Mouse (Mus musculus) liver, embryonic 13.5 days (tissue): ENCODE measurements around the gene Aldh3b3. TPM values are rescaled to one million over a fixed set of nuclear protein-coding genes. Genes with fewer than 3 reads are reported as not detected.

Experiments used
- ATAC-seq: fragments of 200-750 bp; cut with Nextera tagmentation; 2 replicates; pipeline ENCODE4 v1.8.0; 2017; ENCODE audit warnings: low read depth, mild to moderate bottlenecking, moderate number of reproducible peaks, moderate library complexity
- DNase-seq: peaks from one replicate; pipeline ENCODE4 v3.0.0; 2022
- H3K27ac ChIP-seq: fragments of 300-500 bp; sonication (generic); 2 replicates; pipeline ENCODE4 v1.5.1; 2015; ENCODE audit warnings: moderate library complexity, mild to moderate bottlenecking, inconsistent platforms
- H3K27me3 ChIP-seq: fragments of 300-500 bp; sonication (generic); 2 replicates; pipeline ENCODE4 v1.6.1; 2015; ENCODE audit warnings: mild to moderate bottlenecking, inconsistent platforms
- H3K36me3 ChIP-seq: fragments of 300-500 bp; sonication (generic); 2 replicates; pipeline ENCODE4 v1.6.1; 2015; ENCODE audit warnings: mild to moderate bottlenecking, inconsistent platforms
- H3K4me1 ChIP-seq: fragments of 300-500 bp; sonication (generic); replicated peaks from 2 replicates; pipeline ENCODE4 v1.6.1; 2015; ENCODE audit warnings: inconsistent platforms
- H3K4me2 ChIP-seq: fragments of 300-500 bp; sonication (generic); 2 replicates; pipeline ENCODE4 v1.6.1; 2015; ENCODE audit warnings: inconsistent platforms, mild to moderate bottlenecking, moderate library complexity
- H3K4me3 ChIP-seq: fragments of 300-500 bp; sonication (generic); replicated peaks from 2 replicates; pipeline ENCODE4 v1.5.1; 2015; ENCODE audit warnings: mild to moderate bottlenecking, inconsistent platforms
- H3K9ac ChIP-seq: fragments of 300-500 bp; sonication (generic); 2 replicates; pipeline ENCODE4 v1.6.1; 2015; ENCODE audit warnings: mild to moderate bottlenecking, inconsistent platforms
- H3K9me3 ChIP-seq: fragments of 300-500 bp; sonication (generic); replicated peaks from 2 replicates; pipeline ENCODE4 v1.6.1; 2016; ENCODE audit warnings: inconsistent platforms
- WGBS: fragments of 180-500 bp; shearing (Covaris S2); methylation state at CpG from one replicate; pipeline ENCODE4 v1.1.7; 2015; ENCODE audit not compliant: insufficient replicate concordance; 5-methylcytosine and 5-hydroxymethylcytosine counted together
- polyA plus RNA-seq: library from polyadenylated mRNA; unstranded; fragments of >200 nt; fragmentation: Nextera tagmentation; extraction: Ambion mirVana; gene quantifications from 2 replicates; pipeline ENCODE4 v1.2.1, GENCODE M21; 2015

The Aldh3b3 gene
- polyA plus RNA-seq, 1 experiment from 2014 or later: not detected

DNA sequence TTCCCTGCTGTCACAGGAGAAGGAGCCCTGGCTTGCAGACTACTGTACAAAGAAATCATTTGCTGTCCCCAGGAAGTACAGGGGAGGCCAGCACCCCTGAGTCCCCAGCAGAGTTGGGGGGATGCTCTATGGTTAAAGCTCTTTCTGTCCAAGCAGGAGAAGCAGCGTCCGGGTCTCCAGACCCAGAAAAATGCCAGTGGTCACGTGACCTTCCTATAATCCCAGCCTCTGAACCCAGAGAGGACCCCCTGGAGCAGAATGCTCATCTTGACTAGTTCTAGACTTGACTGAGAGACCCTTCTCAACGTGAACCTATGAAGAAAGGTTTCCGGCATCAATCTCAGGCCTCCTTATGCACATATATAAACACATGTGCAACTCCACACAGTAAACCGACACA lies 32.6 kb upstream of the Aldh3b3 start:
- no peak overlapping the region for H3K4me3 ChIP-seq
- H3K9ac ChIP-seq: no peak overlapping the region
- H3K27ac ChIP-seq: no peak overlapping the region
- no peaks in the 10 kb centered on the region for H3K9me3 ChIP-seq
- H3K36me3 ChIP-seq: no peaks in the 10 kb centered on the region
- DNase-seq (no peak), ATAC-seq (no peak)
- no peaks in the 10 kb centered on the region for H3K27me3 ChIP-seq
- H3K4me2 ChIP-seq: no peak overlapping the region
- 71% methylated on average over 6 of the region's 6 CpGs for WGBS
- peaks cover 37% of the 10 kb centered on the region for H3K4me1 ChIP-seq

DNA sequence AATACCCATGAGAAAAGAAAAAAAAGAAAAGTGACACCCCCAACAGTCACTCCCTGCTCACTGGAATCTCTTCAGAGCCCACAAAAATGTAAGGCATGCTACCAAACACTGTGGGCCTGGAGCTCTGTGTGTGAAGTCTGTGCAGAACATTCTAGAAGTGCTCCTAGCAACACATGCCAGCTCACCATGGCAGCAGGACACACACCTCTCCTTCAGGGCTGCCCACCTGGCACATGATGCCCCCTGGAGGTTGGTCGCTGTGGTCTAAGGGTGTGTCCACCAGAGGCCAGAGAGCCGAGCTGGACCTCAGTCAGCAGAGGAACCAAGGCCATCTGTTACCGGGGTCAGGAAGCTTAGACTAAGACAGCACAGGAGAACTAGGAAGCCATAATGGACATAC lies 32.2 kb upstream of the Aldh3b3 start:
- peak overlapping the region; percentile 18; the same call in 1 of the 2 replicates for H3K27ac ChIP-seq
- no peak for ATAC-seq
- no peaks in the 10 kb centered on the region for H3K27me3 ChIP-seq
- WGBS: 48% methylated on average over 3 of the region's 3 CpGs
- H3K4me2 ChIP-seq: no peak overlapping the region
- no peaks in the 10 kb centered on the region for H3K36me3 ChIP-seq
- peaks cover 37% of the 10 kb centered on the region for H3K4me1 ChIP-seq
- no peak overlapping the region for H3K4me3 ChIP-seq
- no peak for DNase-seq
- no peak overlapping the region for H3K9ac ChIP-seq
- H3K9me3 ChIP-seq: no peaks in the 10 kb centered on the region

DNA sequence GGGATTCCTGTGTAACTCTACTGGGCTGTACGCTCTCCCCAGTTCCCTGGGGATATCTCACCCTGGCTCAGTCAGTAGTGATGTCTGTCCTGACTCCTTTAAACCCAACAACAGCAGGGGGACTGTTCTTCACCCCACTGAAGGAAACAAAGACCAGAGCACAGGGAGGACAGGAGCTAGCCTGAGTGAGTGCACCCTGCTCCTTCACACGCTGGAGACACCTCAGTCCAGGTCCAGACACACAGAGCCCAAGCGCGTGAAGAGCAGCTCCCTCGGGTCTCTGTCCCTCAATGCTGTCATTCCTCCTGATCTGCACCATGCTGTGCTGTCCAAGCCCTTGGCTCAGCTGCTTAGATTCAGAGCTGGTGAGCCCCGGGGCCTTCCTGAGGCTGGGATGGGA lies 31.8 kb upstream of the Aldh3b3 start:
- 70% methylated on average over 6 of the region's 6 CpGs for whole genome bisulfite sequencing

DNA sequence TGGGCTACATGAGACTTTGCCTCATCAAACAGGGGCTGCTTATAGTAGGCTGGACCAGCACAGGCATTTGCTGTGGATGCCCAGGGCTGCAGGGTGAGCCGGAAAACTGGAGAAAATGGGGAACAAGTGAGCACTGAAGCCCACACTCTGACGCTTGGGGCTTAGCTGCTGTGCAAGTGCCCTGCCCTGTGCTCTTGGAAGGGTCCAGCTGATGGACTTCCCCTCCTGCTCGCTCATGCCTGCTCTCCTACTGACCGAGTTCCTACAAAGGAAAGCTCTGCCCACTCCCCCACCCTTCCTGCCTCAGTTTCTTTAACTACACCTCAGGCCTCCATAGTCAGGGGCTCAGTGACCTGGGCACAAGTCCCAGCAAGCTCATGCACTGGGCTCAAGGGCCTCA lies 30.5 kb upstream of the Aldh3b3 start:
- Histone ChIP-seq H3K4me2 (no peak overlapping the region), H3K9ac (no peak overlapping the region), H3K9me3 (no peaks in the 10 kb centered on the region), H3K4me1 (peaks cover 32% of the 10 kb centered on the region), H3K27me3 (no peaks in the 10 kb centered on the region), H3K27ac (no peak overlapping the region), H3K4me3 (no peak overlapping the region), H3K36me3 (no peaks in the 10 kb centered on the region)
- no peak for DNase-seq
- no peak for ATAC-seq
- WGBS: 66% methylated on average over 4 of the region's 4 CpGs

More for the DNA sequence above, 31.8 kb upstream of the Aldh3b3 start:
- Histone ChIP-seq H3K27ac (peak overlapping the region; percentile 18; the same call in 1 of the 2 replicates), H3K4me3 (no peak overlapping the region), H3K4me1 (peaks cover 37% of the 10 kb centered on the region), H3K36me3 (no peaks in the 10 kb centered on the region), H3K9ac (no peak overlapping the region), H3K9me3 (no peaks in the 10 kb centered on the region), H3K27me3 (no peaks in the 10 kb centered on the region), H3K4me2 (no peak overlapping the region)
- no peak for ATAC-seq
- no peak for DNase-seq

DNA sequence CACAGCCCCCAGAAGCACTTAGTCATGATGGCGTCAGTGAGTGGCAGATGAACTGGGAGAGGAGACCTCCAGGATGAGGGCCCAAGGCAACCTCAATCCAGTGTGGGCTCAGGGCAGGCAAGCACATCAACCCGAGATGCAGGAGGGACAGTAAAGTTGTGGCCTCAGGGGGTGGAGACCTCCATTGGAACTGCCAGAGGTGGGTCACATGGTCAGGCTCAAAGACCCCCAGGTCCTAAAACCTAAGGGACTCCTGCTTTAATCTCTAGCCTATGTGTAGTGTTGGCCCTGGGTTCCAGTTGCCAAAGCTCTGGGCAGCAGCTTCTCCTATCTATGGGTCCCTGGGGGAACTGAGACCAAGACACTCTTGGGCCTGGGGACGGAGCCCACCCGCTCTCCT lies 29.7 kb upstream of the Aldh3b3 start:
- no peak overlapping the region for H3K4me3 ChIP-seq
- no peaks in the 10 kb centered on the region for H3K9me3 ChIP-seq
- no peak for DNase-seq
- ATAC-seq: peak; percentile 5; the same call in 1 of the 2 replicates
- no peak overlapping the region for H3K4me2 ChIP-seq
- H3K27me3 ChIP-seq: no peaks in the 10 kb centered on the region
- H3K36me3 ChIP-seq: no peaks in the 10 kb centered on the region
- peaks cover 25% of the 10 kb centered on the region for H3K4me1 ChIP-seq
- WGBS: 62% methylated on average over 4 of the region's 4 CpGs
- no peak overlapping the region for H3K9ac ChIP-seq
- H3K27ac ChIP-seq: 0 out of 2 replicates have a peak overlapping the region, but pooled peaks have one; percentile 65

DNA sequence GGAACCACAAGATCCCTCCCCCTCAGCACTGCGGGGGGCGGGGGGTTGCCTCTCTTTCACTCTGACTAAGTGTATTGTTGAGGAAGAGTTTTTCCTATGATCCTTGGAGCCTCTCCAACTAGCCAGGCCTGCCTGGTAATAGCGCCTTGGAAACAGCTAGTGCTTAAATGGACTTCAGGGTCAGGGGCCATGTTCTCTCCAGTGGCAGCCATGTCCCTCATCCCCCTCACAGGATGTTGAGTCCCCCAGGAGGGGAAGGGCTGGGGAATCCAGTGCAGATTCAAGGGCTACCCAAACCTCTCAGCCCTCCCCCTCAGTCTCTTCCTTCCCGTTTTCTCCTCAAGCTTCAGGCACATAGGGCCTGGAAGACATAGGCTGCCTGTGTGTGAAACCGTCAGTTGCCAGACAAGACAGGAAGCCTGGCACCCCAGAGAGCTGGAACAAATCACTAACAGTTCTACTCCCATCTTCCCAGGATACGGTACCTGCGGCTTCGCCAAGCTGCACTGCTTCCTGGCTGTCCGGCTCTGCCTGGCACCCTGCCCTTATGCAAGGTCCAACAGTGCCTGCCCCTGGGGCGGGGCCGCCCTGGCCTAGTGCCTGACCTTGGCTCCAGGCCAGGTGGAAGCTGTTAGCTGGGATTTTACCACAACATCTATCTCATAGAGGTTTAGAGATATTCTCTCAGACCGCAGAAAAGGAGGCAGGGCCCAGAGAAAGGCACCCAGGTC lies 29.1 kb upstream of the Aldh3b3 start, which contains the start of gene Aldh3b1:
Aldh3b1 (minus strand) TSS at position 598 of the 731 bp plus-strand sequence.
- DNase-seq (no peak), ATAC-seq (peak; percentile 67)
- Histone ChIP-seq H3K27ac (peak within 1 kb of the TSS; percentile 65), H3K4me3 (no peak within 1 kb of the TSS), H3K9me3 (no peaks in the 10 kb centered on the region), H3K4me1 (peaks cover 22% of the 10 kb centered on the region), H3K36me3 (no peaks in the 10 kb centered on the region), H3K9ac (no peak within 1 kb of the TSS), H3K4me2 (no peak within 1 kb of the TSS), H3K27me3 (no peaks in the 10 kb centered on the region)
- 30% methylated on average over 12 of the region's 12 CpGs for WGBS

DNA sequence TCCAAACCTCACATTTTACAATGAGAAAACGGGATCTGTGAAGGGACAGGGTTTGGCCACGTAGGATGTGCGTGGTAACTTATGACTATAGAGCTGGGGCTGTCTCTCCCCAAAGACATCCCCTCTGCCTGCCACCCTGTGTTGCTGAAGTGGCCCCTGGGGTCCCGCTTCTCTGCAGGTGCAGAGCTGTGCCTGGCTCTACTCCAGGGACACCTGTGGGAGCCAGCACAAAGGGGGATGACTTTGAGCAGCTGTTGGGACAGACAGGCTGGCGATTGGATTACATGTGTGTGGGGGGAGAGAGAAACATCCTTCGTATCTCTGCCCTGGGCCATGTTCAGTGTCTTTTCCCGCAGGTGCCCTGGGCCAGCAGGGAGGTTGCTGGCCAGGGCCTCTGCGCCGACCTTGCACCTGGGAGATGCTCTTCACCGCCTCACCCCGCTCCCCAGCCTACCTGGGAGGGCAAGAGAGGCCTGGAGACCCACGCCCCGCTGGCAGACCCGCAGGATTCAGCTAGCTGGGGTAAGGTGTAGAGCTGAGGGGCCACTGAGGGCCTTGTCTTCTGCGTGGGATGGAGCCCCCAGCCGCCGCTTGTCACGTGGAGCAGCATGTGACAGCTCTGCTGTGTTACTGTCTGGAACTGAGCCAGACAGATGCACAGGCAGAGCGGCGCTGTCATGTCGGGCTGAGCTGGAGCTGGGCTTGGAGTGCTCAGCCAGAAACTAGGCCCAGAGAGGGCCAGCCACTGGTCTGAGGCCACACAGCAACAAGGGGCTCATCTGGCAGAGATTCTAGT lies 28.0 kb upstream of the Aldh3b3 start:
- Histone ChIP-seq H3K4me2 (no peak overlapping the region), H3K27me3 (peaks cover 5% of the 10 kb centered on the region), H3K9me3 (no peaks in the 10 kb centered on the region), H3K4me1 (peaks cover 21% of the 10 kb centered on the region), H3K4me3 (no peak overlapping the region), H3K36me3 (no peaks in the 10 kb centered on the region), H3K27ac (peak overlapping the region; percentile 65), H3K9ac (no peak overlapping the region)
- 72% methylated on average over 21 of the region's 21 CpGs for WGBS
- no peak for ATAC-seq
- DNase-seq: no peak

DNA sequence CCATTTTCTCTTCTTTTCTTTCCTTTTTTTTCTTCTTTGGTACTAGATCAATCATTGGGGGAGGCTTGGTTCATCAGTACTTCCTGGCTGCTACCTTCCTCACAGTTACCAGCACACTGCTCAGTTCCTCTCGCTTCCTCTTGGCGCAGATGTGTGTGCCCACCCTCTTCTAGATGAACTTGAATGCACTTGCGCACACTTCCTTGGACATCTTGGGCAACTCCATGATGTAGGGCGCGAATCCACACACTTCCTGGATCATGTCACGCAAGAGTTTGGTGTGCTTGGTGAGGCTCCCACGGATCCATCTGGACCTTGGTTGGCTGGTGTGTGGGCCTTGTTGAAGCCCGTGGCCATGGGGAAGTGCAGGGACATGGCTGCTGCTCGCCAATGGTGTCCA lies 26.7 kb upstream of the Aldh3b3 start:
- Histone ChIP-seq H3K27ac (no peak overlapping the region), H3K27me3 (peaks cover 15% of the 10 kb centered on the region), H3K9ac (no peak overlapping the region), H3K4me2 (no peak overlapping the region), H3K36me3 (no peaks in the 10 kb centered on the region), H3K4me1 (peaks cover 34% of the 10 kb centered on the region), H3K4me3 (no peak overlapping the region), H3K9me3 (no peaks in the 10 kb centered on the region)
- ATAC-seq: no peak
- DNase-seq: no peak
- WGBS: 69% methylated on average over 9 of the region's 9 CpGs

DNA sequence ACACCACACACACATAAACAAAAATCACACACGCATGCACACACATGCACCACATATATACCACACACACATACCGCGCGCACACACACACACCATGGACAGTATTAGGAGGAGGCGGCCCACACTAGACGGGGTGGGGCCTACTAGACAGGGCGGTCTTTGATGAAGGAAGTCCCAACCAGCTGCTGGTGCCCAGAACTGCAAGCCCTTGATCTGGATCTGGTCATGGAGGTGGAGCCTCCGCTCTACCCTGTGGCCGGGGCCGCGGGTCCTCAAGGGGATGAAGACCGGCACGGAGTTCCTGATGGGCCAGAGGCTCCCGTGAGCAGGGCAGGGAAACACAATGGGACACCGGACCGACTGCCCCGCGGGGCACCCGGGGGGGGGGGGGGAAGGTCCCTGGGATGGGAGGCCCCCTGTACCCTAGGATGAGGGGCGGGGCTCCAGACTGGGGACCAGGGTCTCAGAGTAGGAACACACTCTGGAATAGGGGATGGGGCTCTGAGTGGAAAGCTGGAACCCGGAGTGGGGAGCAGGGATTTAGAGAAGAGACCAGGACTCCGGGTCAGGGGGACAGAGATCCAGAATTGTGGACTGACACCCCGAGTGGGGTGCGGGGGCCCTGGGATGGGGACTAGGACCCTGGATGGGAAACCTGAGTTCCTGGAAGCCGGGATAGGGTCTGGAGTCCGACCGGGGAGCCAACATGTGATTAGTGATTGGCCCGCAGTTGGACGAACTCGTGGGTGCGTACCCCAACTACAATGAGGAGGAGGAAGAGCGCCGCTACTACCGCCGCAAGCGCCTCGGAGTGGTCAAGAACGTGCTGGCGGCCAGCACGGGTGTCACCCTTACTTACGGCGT lies 23.2 kb upstream of the Aldh3b3 start, which contains the start of gene Unc93b1:
Unc93b1 (plus strand) TSS at position 155 of the 864 bp plus-strand sequence.
- ATAC-seq (peak; percentile 83), DNase-seq (peak; percentile 41)
- 4% methylated on average over 42 of the region's 42 CpGs for WGBS
- H3K27me3 ChIP-seq: peaks cover 21% of the 10 kb centered on the region
- peak within 1 kb of the TSS; percentile 76 for H3K4me2 ChIP-seq
- peak within 1 kb of the TSS; percentile 59 for H3K4me3 ChIP-seq
- no peaks in the 10 kb centered on the region for H3K9me3 ChIP-seq
- peak within 1 kb of the TSS; percentile 62 for H3K9ac ChIP-seq
- no peaks in the 10 kb centered on the region for H3K36me3 ChIP-seq
- peaks cover 27% of the 10 kb centered on the region for H3K4me1 ChIP-seq
- peak within 1 kb of the TSS; percentile 47 for H3K27ac ChIP-seq

DNA sequence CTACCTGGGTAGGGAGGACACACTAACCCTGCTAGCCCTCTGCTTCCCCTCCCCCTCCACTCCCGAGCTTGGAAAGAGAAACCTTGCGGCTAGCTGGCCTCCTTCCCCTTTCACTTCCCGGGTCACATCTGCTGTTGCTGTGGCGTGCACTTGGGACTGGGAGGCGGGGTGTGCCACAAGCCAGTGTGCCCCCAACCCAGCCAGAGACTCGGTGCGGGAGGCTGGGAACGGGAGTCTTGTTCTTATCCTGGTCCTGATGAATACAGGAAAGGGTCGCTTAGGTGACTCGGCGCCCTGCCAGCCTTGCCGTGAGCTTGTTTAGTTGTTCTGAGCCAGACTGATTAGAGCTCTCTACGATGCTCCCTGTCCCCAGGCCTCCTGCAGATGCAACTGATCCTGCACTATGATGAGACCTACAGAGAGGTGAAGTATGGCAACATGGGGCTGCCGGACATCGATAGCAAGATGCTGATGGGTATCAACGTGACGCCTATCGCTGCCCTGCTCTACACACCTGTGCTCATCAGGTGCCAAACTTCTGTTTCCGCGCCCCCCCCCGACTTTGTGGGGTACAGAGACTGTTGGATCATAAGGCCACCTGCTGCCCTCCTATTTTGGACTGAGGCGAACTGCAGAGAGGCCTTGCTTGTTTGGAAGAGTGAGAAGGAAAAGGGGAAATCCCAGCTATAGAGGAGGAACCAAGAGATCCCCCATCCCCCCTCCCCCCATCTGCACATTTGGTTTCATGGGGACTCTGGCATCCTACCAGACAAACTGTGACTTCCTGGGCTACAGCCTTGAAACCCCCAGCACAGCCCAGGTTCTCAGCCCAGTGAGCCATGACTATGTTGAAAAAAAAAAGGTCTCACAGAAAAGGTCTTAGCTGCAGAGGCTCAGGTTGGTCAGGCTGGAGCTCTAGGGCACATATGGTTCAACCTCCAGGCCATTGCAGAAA lies 22.3 kb upstream of the Aldh3b3 start:
- H3K4me3 ChIP-seq: peak overlapping the region; percentile 59
- no peaks in the 10 kb centered on the region for H3K9me3 ChIP-seq
- DNase-seq (peak; percentile 36), ATAC-seq (peak; percentile 35)
- WGBS: 6% methylated on average over 22 of the region's 22 CpGs
- peaks cover 21% of the 10 kb centered on the region for H3K27me3 ChIP-seq
- peak overlapping the region; percentile 76 for H3K4me2 ChIP-seq
- H3K36me3 ChIP-seq: no peaks in the 10 kb centered on the region
- peaks cover 21% of the 10 kb centered on the region for H3K4me1 ChIP-seq
- H3K27ac ChIP-seq: peak overlapping the region; percentile 47; the same call in 1 of the 2 replicates
- H3K9ac ChIP-seq: peak overlapping the region; percentile 62
